Mouse (Mus musculus) 3134 (cell line): Measurements from ENCODE around the gene 1110051M20Rik.

ENCODE experiments used
- DNase-seq: peaks from one replicate; pipeline ENCODE4 v3.0.0-alpha.2; 2011; ENCODE audit warnings: low spot score; ENCODE audit not compliant: insufficient read length; ENCODE audit errors: extremely low read depth

Gene 1110051M20Rik

DNA sequence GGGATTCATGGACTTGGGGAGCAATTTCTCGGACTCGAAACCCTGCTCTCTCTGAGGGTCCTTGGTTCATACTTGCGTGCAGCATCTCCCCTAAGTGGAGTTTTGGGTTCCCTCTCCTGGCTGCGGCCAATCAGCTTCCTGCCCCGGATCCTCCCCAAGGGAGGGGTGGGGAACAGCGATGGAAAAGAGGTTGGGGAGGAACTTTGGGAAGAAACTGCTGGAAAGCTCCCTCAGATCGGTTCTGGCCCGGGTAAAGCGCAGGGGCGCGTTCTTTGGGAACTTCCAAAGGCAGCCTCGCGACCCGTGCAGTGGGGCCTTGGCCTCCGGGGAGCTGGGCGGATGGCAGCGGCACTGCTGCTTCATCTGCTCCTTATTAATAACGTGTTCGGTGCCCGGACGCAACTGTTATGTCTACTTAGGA is 13.8 kb upstream of the 1110051M20Rik start:
- DNase-seq: no peak

DNA sequence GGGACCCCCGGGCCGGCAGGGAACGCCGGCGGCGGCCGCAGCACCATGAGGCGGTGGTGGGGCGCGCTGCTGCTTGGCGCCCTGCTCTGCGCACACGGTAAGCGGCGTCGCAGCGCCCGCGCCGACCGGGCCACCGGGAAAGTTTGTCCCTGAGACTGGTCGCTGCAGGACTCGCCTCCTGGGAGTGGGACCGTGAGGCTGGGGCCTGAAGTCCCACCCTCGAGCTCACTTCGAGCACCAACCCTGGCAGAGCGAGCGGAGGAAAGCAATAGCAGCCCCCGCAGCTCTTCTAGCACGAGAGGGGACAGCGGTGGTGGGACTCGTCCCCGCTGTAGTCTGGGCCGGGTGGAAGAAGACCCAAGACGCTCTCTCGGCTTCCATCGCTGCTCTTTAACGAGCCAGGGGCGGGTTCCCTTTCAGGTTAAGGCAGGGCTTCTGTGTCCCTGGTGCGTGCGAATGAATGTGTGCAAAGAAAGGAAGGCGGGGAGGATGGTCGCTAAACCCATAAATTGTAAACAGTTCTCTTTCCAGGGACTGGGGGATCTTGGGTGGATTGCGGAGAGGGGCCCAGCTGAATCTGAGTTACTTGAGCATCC is 13.2 kb upstream of the 1110051M20Rik start:
- no peak for DNase-seq

DNA sequence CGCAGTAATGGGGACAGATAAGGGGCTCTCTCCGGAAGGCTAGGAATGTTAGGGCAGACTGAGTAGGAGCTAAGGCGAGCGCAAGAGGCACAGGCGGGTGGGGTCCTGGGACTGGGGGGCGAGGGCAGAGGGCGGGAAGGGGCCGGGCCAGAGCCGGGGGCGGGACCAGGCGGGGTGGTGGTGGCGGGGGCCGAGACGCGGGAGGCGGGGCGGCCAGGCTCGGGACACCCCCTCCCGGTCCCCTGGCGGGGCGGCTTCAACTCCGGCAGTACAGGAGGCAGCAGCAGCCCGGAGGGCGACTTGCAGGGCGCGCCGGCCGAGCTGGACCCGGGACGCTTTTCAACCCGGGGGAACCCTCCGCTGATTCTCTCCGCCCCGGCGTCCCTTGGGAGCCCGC is 12.8 kb upstream of the 1110051M20Rik start, which contains the start of gene Lrp4:
Lrp4 (plus strand) TSS at position 253 of the 397 bp plus-strand sequence.
- DNase-seq: no peak

- DNase-seq: no peak
Observed at GRCm38 (mm10) chr2:91456491-91457100, 12.1 kb upstream of the 1110051M20Rik start.

DNA sequence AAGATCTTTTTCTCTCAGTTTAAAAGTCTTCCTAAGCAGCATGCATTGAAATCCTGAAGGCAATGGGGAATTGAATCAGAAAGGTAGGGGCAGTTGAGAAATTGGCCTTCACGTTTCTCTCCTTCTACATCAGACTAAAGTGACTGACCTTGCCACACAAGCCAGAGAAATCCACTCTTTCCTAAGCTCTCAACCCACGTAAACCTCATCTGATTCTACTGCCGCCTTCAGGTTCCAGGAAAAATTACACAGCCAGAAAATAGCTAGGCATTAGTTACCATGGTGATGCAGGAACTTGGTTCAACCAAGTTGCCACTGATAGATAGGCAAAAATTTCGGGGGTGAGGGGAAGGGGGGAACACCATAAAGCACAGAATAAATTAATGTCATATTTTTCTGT is 11.3 kb upstream of the 1110051M20Rik start:
- no peak for DNase-seq

DNA sequence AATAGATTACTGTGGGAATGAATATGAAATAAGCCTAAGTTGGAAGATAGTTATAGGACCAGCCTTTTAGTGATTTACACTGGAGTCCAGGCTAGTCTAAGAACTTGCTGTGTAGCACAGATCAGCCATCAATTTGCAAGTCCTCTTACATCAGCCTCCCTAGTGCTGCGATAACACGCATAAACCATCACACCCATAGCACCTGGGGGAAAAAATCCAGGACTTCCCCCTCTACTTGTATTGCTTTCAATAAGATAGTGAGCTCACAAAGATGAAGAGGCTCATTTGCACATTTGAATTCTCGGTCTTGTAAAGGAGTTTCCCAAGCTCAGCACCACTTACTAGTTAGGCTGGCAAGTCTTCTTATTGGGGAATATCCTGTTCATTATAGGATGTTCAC is 9.9 kb upstream of the 1110051M20Rik start:
- no peak for DNase-seq

GRCm38 (mm10) chr2:91453231-91454075 is 8.9 kb upstream of the 1110051M20Rik start:
- no peak for DNase-seq

DNA sequence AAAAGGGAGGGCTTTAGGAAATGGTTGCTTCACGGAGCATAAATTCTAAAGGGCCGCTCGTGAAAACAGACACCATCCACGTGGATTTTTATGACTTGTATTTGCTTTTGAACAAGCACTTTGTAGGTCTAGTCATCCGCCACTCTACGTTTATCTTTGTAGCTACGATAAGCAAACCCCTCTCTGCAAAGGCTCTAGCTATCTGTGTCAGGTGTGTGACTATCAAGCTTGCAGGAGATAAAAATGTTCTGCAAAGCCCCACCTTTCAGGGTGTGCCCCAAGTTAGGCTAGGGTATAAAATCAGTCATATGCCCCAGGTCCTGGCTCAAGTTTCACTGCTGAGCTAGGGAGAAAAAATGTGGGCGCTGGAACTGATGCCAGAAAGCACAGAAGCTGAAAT is 8.2 kb upstream of the 1110051M20Rik start:
- no peak for DNase-seq

DNA sequence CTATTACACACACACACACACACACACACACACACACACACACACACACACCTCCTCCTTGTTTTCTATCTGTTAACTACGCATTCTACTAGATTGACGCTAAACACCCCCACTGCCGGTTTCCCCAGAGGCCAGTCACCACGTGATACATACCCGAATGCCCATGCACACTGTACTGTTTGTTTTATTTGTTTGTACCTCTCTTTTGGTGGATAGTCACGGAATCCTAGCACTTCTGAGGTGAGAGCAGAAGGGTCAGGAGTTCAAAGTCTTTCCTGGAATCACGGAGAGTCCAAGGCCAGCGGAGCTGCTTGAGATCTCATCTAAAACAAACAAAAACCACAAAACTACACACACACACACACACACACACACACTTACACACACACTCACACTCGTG is 5.8 kb upstream of the 1110051M20Rik start:
- no peak for DNase-seq

GRCm38 (mm10) chr2:91449662-91450061 is 5.2 kb upstream of the 1110051M20Rik start:
- no peak for DNase-seq

DNA sequence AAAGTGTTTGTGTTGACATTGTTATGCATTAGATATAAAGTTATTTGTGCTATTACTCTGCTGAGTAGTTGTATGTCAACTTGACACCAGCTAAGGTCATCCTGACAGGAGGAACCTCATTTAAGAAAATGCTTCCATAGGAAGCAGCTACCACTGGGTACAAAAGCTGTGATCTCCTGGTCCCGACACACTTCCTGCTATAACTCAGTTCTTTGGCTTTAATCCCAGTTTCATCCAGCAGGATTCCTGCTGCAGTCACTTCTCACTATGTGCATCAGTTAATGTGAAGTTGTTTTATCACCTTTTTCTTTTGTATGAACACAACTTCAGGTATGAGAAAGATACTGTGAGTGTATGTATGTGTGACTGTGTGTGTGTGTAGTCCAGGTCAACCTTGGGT is 2.3 kb downstream of the 1110051M20Rik start:
- DNase-seq: no peak

GRCm38 (mm10) chr2:91441715-91442114 is 2.8 kb downstream of the 1110051M20Rik start:
- DNase-seq: no peak

DNA sequence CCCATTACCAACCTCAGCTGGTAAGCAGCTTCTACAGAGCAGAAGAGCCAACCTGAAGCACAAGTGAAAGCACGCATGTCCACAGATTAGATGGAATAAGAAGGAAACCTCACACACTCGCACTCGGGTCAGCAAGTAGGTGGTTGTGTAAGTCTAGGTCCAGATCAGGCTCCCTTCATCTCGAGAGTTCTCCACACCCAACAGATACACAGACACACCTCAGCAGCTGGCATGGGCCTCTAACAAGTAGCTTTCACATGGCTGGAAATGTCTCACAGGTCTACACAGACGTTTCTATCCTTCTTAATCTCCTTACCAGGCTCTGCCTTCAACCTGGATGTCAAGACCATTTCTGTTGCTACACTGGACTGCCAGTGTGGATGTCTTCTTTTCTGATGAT is 3.8 kb downstream of the 1110051M20Rik start:
- DNase-seq: no peak

- no peak for DNase-seq
Observed at GRCm38 (mm10) chr2:91439876-91440275, 4.6 kb downstream of the 1110051M20Rik start.

DNA sequence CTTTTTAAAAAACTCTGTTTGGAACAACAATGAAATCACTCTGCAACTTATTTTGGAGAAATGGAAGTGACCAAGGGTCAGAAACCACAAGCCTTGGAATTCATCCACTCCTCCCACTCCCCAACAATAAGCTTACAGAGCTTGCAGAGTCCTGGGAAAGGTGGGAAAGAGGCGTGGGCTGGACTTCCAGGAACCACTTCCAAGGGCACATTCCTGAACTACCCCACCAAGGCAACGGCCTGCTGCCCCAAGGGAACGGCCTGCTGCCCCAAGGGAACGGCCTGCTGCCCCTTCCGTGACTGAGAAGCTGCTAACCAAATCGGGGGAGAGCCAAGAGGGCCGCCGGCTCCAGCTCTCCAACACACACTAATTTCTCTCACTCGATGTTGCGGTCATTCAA is 5.2 kb downstream of the 1110051M20Rik start:
- DNase-seq: no peak

DNA sequence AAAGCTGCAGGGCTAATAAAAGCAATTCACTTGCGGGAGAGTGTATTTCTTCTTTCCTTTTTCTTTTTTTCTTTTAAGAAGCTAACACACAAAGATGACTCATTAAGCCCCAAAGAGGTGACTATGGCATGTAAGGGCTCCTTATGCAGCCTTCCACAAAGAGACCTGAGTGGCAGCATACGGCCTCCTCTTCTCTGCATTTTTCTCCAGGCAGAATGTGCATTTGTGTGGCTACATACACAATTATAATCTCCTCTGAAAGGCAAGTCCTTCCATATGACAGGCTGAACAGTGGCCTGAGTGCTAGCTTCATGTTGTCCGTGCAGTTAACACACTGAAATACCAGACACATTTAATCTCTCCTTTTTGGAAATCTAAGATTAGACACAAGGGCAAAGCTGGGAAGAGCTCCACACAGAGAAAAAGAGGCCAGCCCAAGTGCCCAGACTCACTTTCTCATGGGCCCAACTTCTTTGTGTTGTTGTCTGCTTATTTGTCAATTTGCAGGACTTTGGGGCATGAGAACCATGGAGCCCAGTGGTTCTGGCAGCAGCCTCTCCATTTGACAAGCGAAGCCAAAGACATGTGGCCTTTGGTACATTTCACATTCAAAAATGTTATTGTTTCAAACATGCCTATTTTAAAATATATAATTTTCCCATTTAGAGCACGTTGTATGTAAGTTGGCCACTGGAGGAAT is 7.2 kb downstream of the 1110051M20Rik start:
- DNase-seq: no peak

DNA sequence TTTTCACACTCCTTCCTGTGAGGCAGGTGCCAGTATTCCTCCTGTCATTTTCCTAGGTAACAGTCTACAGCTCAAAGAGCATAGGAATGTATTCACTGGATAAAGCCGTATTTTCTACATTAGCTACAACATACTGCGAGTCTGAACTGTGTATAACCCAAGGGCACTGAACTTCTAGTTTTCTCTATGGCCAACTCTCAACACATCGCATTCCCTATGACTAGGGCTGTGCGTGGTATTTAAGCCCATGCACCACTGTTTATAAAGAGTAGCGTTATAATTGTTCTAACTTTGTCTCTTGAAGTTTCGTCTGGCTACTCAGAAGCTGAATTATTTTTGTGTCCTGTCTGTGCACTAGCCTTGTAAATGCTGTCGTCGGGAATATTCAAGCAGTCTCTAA is 7.8 kb downstream of the 1110051M20Rik start:
- no peak for DNase-seq

DNA sequence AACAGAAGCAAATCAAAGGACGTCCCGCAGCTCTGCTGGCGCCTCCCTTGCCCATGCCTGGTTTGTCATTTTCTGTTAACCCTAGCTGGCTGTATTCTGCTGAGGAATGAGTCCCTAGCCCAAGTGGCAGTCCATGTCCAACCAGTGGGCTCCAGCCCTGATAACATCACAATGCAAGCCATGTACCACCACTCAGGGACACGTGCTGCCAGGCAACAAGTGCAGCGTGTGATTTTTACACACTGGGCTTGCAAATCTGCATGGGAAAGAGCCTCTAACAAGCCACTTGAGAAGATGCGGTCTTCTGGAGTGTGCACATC is 13.9 kb downstream of the 1110051M20Rik start:
- DNase-seq: no peak

DNA sequence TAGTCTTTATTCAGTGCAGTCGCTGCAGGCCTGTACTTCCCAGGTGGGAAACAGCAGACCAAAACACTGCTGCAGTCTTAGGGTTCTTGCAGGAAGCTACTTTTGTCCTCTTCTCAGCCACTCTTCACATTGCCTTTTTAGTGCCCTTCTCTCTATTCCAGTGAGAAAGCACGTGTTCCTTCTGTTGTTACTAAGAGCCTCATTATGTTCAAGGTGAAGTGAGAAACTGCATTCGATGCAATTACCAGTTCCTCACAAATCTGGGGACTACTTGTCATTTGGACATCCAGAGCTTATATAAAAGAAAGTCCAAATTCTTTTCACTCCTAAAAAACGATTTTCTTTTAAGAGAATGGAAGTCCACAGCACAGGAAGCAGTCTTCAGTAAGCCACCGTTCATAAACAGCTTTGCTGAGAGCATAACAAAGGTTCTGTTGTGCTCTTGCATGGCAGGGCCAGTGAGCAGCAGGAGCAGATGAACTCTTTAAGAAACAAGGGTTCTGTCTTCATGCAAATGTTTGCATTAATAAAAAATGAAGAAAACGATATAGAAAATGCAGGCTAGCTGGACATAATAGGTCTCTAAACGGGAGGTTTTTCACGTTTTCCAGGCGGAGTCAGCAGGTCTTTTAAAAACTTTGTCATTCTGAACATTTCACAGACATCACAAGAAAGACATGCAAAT is 14.4 kb downstream of the 1110051M20Rik start:
- DNase-seq: no peak

- no peak for DNase-seq
Observed at GRCm38 (mm10) chr2:91429146-91429545, 15.4 kb downstream of the 1110051M20Rik start.

DNA sequence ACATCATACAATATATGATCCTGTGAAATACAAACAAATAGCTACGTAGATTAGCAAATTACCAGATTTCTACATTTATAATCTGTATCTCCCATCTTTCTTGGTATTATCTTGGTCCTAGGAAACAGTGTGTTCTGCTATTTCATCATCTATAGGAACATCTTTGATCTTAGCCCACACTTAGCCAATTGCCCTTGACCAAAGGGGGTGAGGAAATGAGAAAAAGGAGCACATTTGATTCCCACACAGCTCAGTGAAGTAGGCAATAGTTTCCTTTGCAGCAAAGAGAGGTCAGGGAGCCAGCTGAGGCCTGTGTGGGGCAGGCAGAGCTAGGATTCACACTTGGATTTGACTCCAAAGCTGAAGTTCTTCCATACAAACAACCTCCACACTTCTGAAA is 18.2 kb downstream of the 1110051M20Rik start:
- no peak for DNase-seq
